Mouse (Mus musculus): ENCODE results near the gene Gm4307.
"Not testable (repeated sequence)": the region's sequence is repeated elsewhere in the genome, so short reads cannot be mapped to it uniquely, and the experiment has no call there.

Gm4307 gene

DNA sequence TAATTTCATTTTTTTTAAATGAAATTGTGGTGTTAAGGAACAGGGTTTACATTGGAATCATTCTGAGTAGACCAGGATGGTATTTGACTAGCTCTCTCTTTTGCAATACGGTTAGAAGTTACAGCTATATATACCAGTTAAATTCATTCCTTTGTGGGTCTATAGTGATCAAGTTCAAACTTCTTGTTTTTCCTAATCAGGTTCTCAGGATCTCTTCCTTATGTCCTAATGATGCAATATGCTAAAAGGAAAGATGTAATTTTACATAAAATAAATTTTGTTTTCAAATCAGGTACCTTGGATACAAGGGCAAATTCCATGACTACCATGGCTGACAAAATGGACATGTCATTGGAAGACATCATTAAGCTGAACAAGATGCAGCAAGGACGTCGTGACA, at the start of gene Gm4307:
Gene Gm4307 (plus strand): TSS at position 301 of the 400 bp plus-strand sequence.
- DNase-seq (ENCODE audit: low read depth, low spot score) = not testable (repeated sequence)

DNA sequence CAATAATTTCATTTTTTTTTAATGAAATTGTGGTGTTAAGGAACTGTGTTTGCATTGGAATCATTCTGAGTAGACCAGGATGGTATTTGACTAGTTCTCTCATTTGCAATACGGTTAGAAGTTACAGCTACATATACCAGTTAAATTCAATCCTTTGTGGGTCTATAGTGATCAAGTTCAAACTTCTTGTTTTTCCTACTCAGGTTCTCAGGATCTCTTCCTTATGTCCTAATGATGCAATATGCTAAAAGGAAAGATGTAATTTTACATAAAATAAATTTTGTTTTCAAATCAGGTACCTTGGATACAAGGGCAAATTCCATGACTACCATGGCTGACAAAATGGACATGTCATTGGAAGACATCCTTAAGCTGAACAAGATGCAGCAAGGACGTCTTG, 25.8 kb upstream of the Gm4307 start, which contains the start of gene Gm4301:
Gene Gm4301 (plus strand): TSS at position 301 of the 400 bp plus-strand sequence.
- DNase-seq (ENCODE audit: low read depth, low spot score) = not testable (repeated sequence)

DNA sequence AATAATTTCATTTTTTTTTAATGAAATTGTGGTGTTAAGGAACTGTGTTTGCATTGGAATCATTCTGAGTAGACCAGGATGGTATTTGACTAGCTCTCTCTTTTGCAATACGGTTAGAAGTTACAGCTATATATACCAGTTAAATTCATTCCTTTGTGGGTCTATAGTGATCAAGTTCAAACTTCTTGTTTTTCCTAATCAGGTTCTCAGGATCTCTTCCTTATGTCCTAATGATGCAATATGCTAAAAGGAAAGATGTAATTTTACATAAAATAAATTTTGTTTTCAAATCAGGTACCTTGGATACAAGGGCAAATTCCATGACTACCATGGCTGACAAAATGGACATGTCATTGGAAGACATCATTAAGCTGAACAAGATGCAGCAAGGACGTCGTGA, 20.6 kb upstream of the Gm4307 start, which contains the start of gene Gm4302:
Gene Gm4302 (plus strand): TSS at position 301 of the 400 bp plus-strand sequence.
- DNase-seq (ENCODE audit: low read depth, low spot score) = not testable (repeated sequence)

DNA sequence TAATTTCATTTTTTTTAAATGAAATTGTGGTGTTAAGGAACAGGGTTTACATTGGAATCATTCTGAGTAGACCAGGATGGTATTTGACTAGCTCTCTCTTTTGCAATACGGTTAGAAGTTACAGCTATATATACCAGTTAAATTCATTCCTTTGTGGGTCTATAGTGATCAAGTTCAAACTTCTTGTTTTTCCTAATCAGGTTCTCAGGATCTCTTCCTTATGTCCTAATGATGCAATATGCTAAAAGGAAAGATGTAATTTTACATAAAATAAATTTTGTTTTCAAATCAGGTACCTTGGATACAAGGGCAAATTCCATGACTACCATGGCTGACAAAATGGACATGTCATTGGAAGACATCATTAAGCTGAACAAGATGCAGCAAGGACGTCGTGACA, 15.5 kb upstream of the Gm4307 start, which contains the start of gene Gm4303:
Gene Gm4303 (plus strand): TSS at position 301 of the 400 bp plus-strand sequence.
- DNase-seq (ENCODE audit: low read depth, low spot score) = not testable (repeated sequence)

DNA sequence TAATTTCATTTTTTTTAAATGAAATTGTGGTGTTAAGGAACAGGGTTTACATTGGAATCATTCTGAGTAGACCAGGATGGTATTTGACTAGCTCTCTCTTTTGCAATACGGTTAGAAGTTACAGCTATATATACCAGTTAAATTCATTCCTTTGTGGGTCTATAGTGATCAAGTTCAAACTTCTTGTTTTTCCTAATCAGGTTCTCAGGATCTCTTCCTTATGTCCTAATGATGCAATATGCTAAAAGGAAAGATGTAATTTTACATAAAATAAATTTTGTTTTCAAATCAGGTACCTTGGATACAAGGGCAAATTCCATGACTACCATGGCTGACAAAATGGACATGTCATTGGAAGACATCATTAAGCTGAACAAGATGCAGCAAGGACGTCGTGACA, 10.3 kb upstream of the Gm4307 start, which contains the start of gene Gm4305:
Gene Gm4305 (plus strand): TSS at position 301 of the 400 bp plus-strand sequence.
- not testable (repeated sequence) for DNase-seq (ENCODE audit: low read depth, low spot score)

DNA sequence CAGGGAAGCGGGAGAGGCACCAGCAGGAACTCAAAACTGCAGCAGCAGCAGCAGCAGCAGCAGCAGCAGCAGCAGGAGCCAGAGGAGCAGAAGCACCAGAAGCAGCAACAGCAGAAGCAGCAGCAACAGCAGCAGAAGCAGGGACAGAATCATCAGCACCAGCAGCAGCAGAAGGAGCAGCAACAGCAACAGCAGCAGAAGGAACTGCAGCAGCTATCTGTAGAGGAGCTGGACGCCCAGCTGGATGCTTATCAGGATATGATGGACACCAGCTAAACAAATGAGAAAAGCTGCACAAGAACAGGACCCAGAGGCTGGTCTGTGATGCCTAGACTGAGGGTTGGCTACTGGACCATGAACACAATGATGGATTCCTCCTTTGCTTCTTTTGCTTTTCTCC, 4.3 kb upstream of the Gm4307 start:
- not testable (repeated sequence) for DNase-seq (ENCODE audit: low read depth, low spot score)

DNA sequence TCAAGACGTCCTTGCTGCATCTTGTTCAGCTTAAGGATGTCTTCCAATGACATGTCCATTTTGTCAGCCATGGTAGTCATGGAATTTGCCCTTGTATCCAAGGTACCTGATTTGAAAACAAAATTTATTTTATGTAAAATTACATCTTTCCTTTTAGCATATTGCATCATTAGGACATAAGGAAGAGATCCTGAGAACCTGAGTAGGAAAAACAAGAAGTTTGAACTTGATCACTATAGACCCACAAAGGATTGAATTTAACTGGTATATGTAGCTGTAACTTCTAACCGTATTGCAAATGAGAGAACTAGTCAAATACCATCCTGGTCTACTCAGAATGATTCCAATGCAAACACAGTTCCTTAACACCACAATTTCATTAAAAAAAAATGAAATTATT, 21.3 kb downstream of the Gm4307 start, which contains the start of gene Gm4312:
Gene Gm4312 (minus strand): TSS at position 101 of the 400 bp plus-strand sequence.
- DNase-seq (ENCODE audit: low read depth, low spot score) = not testable (repeated sequence)

DNA sequence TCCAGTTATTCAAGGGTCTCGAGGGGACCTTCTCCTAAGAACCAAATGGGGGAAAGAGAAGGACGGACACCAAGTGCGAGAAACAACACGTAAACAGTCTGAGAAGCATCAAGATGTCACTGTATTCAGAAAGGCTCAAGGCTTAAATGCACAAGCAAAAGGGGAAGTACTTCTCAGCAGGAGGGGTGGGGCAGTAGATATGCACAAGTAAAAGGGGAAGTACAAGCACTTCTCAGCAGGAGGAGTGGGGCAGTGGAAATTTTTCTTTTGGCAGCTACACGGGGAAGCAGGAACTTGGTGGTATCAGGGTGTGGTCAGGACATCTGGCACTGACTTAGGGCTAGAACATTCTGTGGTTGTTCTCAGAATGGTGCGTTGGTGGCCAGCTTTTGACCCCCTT, 41.2 kb downstream of the Gm4307 start:
- DNase-seq (ENCODE audit: low read depth, low spot score) = not testable (repeated sequence)
